Mouse (Mus musculus): Measurements from ENCODE around the gene Slc38a8. TPM values are rescaled to one million over a fixed set of nuclear protein-coding genes. Genes with fewer than 3 reads are reported as not detected.

Gene Slc38a8
- polyA plus RNA-seq, 1 experiment, result not detected

DNA sequence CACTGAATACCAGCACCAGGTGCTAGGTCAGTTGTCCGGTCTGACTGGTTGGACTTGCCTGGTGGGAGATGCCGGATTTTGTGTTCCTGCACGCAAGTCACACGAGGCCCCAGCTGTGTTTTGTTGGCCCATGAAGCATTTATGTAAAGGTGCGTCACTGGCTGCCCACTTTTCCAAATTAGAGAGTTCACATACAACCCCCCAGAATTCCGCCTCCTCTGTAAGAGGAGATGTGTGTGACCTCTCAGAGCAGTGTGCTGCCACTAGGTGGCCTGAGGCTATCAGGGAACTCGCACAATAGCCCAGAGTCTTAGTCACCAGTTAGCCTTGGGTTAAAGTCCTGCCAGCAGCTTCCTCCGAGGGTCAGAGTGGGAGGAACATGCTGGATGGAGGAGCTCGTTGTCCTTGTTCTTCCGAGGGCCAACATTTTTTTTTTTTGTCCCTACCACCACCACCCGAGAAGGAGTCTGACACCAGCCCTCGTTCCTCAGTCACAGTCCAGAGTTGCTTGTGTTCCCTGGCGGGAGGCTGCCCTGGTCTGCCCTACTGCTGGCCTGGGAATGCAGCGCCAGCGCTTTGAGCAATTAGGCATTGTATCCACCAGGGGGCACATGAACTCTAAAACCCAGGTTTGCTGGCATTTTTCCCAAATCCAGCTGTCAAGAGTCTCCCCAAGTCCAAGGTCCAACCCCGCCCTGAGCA lies 61.1 kb downstream of the Slc38a8 start:
- WGBS, result 36% methylated on average over 16 of the region's 16 CpGs
- peaks cover 8% of the 10 kb centered on the region for H3K4me1 ChIP-seq (ENCODE audit: control insufficient read depth, insufficient read depth, low read length)
- H3K4me3 ChIP-seq (replicated peaks; ENCODE audit: control insufficient read depth, low read depth, low read length), result no peak overlapping the region
- H3K27ac ChIP-seq (ENCODE audit: control insufficient read depth, insufficient read depth, low read depth, low read length, poor library complexity), result no peak overlapping the region
- TF ChIP-seq CTCF (IDR thresholded peaks at IDR 0.05; ENCODE audit: control insufficient read depth, insufficient read depth, low read length) (peak; percentile 57), POLR2A (IDR thresholded peaks at IDR 0.05; ENCODE audit: borderline replicate concordance, control insufficient read depth, low read depth, low read length) (no peak)

DNA sequence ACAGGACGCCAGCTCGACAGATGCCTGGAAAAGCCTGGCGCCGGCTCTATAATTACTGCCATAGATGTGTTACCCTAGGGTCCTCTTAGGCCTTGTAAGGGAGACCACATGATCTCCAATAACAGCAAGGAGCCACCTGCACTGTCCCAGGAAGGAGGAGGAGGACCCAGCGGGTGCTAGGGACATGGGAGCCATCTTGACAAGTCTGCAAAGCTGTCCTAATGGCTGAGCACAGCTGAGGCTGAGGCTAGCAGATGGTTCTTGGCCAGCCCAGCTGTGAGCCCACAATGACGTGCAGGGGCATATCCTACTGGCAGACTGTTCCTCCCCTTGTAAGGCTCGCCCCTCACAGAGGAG lies 61.6 kb downstream of the Slc38a8 start:
- no peak for TF ChIP-seq CTCF (IDR thresholded peaks at IDR 0.05; ENCODE audit: control insufficient read depth, insufficient read depth, low read length)
- TF ChIP-seq POLR2A (IDR thresholded peaks at IDR 0.05; ENCODE audit: borderline replicate concordance, control insufficient read depth, low read depth, low read length), result no peak
- no peak overlapping the region for H3K27ac ChIP-seq (ENCODE audit: control insufficient read depth, insufficient read depth, low read depth, low read length, poor library complexity)
- WGBS, result 80% methylated on average over 7 of the region's 7 CpGs

DNA sequence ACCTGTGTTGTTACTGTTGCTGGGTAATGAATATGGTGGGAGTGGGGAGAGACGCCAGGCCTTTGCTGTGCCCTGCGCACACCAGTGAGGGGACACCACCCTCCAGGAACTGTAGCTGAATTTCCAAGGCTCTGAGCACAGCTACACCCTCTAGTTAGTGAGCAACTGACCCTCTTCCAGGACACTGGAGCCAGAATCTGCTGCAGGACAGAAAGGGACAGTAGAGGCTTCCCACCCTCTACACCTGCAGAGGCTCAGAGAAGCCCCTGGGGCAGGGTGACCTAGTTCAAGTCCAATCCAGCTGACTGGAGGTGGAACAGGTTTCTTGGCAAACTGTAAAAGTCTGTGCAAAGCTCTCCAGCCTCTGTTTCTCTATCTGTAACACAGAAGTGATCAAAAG lies 62.1 kb downstream of the Slc38a8 start:
- TF ChIP-seq CTCF (IDR thresholded peaks at IDR 0.05; ENCODE audit: control insufficient read depth, insufficient read depth, low read length), result no peak
- no peak for TF ChIP-seq POLR2A (IDR thresholded peaks at IDR 0.05; ENCODE audit: borderline replicate concordance, control insufficient read depth, low read depth, low read length)
- Histone ChIP-seq H3K4me3 (replicated peaks; ENCODE audit: control insufficient read depth, low read depth, low read length) (no peak overlapping the region), H3K4me1 (ENCODE audit: control insufficient read depth, insufficient read depth, low read length) (peaks cover 8% of the 10 kb centered on the region), H3K27ac (ENCODE audit: control insufficient read depth, insufficient read depth, low read depth, low read length, poor library complexity) (no peak overlapping the region)
- WGBS, result 94% methylated on average over 2 of the region's 2 CpGs

More for the DNA sequence above, 61.6 kb downstream of the Slc38a8 start:
- Histone ChIP-seq H3K4me1 (ENCODE audit: control insufficient read depth, insufficient read depth, low read length) (peaks cover 8% of the 10 kb centered on the region), H3K4me3 (replicated peaks; ENCODE audit: control insufficient read depth, low read depth, low read length) (no peak overlapping the region)

DNA sequence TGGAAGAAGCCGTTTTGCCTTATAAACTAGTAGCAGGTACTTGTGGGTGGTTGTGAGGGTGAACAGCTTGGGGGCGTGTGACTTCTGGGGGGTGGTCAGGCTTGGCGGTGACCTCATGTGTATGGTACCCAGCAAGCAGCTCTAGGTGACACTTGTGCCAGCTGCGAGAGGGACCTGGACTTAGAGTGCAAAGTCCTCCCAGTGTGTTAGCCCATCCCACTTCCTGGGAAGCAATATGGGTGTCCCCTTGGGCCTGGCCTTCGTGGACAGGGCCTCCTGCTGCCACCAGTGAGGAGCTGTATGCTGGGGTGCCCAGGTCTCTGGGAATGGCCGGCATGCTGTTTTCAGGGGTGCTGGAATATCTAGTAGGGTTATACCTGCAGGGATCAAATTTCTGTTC lies 62.6 kb downstream of the Slc38a8 start:
- H3K27ac ChIP-seq (ENCODE audit: control insufficient read depth, insufficient read depth, low read depth, low read length, poor library complexity), result no peak overlapping the region
- 70% methylated on average over 6 of the region's 6 CpGs for WGBS
- peaks cover 8% of the 10 kb centered on the region for H3K4me1 ChIP-seq (ENCODE audit: control insufficient read depth, insufficient read depth, low read length)
- no peak for TF ChIP-seq CTCF (IDR thresholded peaks at IDR 0.05; ENCODE audit: control insufficient read depth, insufficient read depth, low read length)
- no peak for TF ChIP-seq POLR2A (IDR thresholded peaks at IDR 0.05; ENCODE audit: borderline replicate concordance, control insufficient read depth, low read depth, low read length)
- H3K4me3 ChIP-seq (replicated peaks; ENCODE audit: control insufficient read depth, low read depth, low read length), result no peak overlapping the region

DNA sequence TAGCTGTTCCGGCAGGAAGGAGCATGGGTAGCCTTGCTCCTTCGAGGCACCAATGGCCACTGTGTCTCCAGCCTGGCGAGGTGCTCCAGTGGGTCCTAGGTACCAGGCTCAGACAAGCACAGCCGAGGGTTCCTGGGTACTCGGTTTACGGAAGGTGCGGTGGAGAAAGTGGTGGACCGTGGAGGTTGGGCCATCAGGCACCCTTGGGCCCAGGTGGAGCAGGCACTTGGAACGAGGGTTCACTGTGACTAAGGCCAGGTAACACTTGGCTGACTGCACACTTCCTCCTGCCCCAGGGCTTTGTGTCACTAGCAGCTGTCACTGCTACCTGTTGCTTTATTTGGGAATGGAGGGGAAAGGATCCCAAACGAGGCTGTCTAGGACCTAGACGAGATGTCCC lies 64.0 kb downstream of the Slc38a8 start:
- no peak for TF ChIP-seq CTCF (IDR thresholded peaks at IDR 0.05; ENCODE audit: control insufficient read depth, insufficient read depth, low read length)
- TF ChIP-seq POLR2A (IDR thresholded peaks at IDR 0.05; ENCODE audit: borderline replicate concordance, control insufficient read depth, low read depth, low read length), result no peak
- H3K4me1 ChIP-seq (ENCODE audit: control insufficient read depth, insufficient read depth, low read length), result peaks cover 8% of the 10 kb centered on the region
- peak overlapping the region; percentile 68 for H3K4me3 ChIP-seq (replicated peaks; ENCODE audit: control insufficient read depth, low read depth, low read length)
- WGBS, result 33% methylated on average over 11 of the region's 11 CpGs
- H3K27ac ChIP-seq (ENCODE audit: control insufficient read depth, insufficient read depth, low read depth, low read length, poor library complexity), result peak overlapping the region; percentile 84

DNA sequence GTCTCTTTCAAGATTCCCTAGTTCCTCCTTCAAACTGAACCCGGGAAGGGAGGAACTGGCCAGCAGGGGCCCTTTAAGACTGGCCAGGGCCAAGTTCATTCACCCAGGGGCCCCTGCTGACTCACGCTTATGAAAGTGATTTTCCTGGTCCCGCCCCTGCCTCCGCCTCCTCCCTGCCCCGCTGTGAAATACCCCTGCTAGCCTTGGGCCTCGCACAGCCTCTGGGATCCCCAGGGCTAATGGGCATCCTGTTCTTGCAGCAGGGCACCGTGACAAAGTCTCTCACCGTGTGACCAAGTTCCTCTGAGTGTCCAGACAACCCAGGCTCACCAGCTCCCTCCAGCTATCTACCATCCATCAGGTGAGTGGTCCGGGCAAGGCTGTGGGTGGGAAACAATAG lies 64.6 kb downstream of the Slc38a8 start:
- TF ChIP-seq CTCF (IDR thresholded peaks at IDR 0.05; ENCODE audit: control insufficient read depth, insufficient read depth, low read length) (no peak), POLR2A (IDR thresholded peaks at IDR 0.05; ENCODE audit: borderline replicate concordance, control insufficient read depth, low read depth, low read length) (peak; percentile 74)
- 2% methylated on average over 9 of the region's 9 CpGs for WGBS
- H3K4me3 ChIP-seq (replicated peaks; ENCODE audit: control insufficient read depth, low read depth, low read length), result peak overlapping the region; percentile 68
- peaks cover 8% of the 10 kb centered on the region for H3K4me1 ChIP-seq (ENCODE audit: control insufficient read depth, insufficient read depth, low read length)
- H3K27ac ChIP-seq (ENCODE audit: control insufficient read depth, insufficient read depth, low read depth, low read length, poor library complexity), result peak overlapping the region; percentile 84

DNA sequence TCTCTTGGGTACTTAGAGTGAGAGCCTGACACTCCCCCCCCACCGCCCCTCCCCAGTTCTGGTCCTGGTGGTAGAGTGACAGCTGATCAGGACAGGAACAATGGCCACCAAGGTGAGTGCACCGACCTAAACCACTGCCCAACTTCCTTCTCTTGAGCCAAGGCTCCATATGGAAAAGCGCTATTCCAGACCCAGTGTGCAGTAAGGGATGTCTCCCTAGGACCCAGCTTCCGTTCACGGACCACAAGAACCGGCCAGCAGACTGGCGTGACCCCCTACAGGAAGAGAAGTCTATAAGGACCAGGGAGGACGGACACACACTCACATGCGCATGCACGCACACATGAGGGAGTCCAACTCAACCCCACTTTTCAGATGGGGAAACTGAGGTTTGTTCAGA lies 65.2 kb downstream of the Slc38a8 start:
- no peak overlapping the region for H3K4me3 ChIP-seq (replicated peaks; ENCODE audit: control insufficient read depth, low read depth, low read length)
- 44% methylated on average over 10 of the region's 10 CpGs for whole genome bisulfite sequencing
- TF ChIP-seq POLR2A (IDR thresholded peaks at IDR 0.05; ENCODE audit: borderline replicate concordance, control insufficient read depth, low read depth, low read length) (no peak), CTCF (IDR thresholded peaks at IDR 0.05; ENCODE audit: control insufficient read depth, insufficient read depth, low read length) (no peak)

DNA sequence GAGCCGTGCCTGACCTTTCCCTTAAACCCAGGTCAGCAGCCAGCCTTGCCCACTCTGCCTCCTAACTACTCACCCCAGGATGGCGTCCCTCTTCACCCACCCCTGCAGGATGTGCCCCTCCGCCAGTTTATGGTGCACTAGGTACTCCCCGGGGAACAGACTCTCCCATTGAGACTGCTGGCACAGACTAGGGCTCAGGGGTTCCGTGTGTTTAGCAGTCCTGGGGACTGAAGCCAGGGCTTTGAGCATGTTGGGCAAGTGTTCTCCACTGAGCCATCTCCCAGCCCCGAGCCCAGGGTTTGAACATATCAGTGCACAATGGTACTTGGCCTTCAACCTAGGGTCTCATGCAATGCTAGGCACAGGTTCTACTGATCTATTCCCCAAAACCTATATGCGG lies 66.0 kb downstream of the Slc38a8 start:
- Histone ChIP-seq H3K4me1 (ENCODE audit: control insufficient read depth, insufficient read depth, low read length) (peaks cover 3% of the 10 kb centered on the region), H3K27ac (ENCODE audit: control insufficient read depth, insufficient read depth, low read depth, low read length, poor library complexity) (no peak overlapping the region), H3K4me3 (replicated peaks; ENCODE audit: control insufficient read depth, low read depth, low read length) (no peak overlapping the region)
- 73% methylated on average over 7 of the region's 7 CpGs for WGBS
- no peak for TF ChIP-seq CTCF (IDR thresholded peaks at IDR 0.05; ENCODE audit: control insufficient read depth, insufficient read depth, low read length)
- no peak for TF ChIP-seq POLR2A (IDR thresholded peaks at IDR 0.05; ENCODE audit: borderline replicate concordance, control insufficient read depth, low read depth, low read length)

More for the DNA sequence above, 65.2 kb downstream of the Slc38a8 start:
- Histone ChIP-seq H3K4me1 (ENCODE audit: control insufficient read depth, insufficient read depth, low read length) (peaks cover 3% of the 10 kb centered on the region), H3K27ac (ENCODE audit: control insufficient read depth, insufficient read depth, low read depth, low read length, poor library complexity) (peak overlapping the region; percentile 3)

DNA sequence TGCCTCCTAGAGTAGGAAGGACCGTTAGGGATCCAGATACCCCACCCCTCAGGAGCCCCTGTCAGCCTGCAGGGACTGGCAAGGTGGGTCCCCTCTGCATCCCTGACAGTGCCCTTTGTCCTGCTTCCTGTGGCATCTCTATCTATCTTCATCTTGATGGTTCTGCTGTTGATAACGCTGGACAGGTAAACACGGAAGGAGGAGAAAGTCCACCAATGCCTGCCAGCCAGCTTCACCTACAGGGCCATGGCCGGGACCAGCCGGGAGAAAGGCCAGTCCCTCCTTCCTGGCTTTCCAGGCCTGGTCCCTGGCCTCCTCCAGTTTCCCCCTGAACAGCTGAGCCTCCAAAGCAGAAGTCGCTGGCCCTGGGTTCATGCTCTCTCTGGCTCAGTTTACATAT lies 66.9 kb downstream of the Slc38a8 start:
- WGBS, result 85% methylated on average over 6 of the region's 6 CpGs
- H3K4me1 ChIP-seq (ENCODE audit: control insufficient read depth, insufficient read depth, low read length), result peaks cover 3% of the 10 kb centered on the region
- TF ChIP-seq CTCF (IDR thresholded peaks at IDR 0.05; ENCODE audit: control insufficient read depth, insufficient read depth, low read length) (no peak), POLR2A (IDR thresholded peaks at IDR 0.05; ENCODE audit: borderline replicate concordance, control insufficient read depth, low read depth, low read length) (no peak)
- H3K4me3 ChIP-seq (replicated peaks; ENCODE audit: control insufficient read depth, low read depth, low read length), result no peak overlapping the region
- H3K27ac ChIP-seq (ENCODE audit: control insufficient read depth, insufficient read depth, low read depth, low read length, poor library complexity), result no peak overlapping the region
